Mouse (Mus musculus) hematopoietic stem cell, adult 5-6 weeks (primary cell): ENCODE measurements around the gene Glt1d1. TPM values are rescaled to one million over a fixed set of nuclear protein-coding genes. Genes with fewer than 3 reads are reported as not detected.
"Not testable (repeated sequence)": the region's sequence is repeated elsewhere in the genome, so short reads cannot be mapped to it uniquely, and the experiment has no call there.

Source experiments
- ATAC-seq, 2 experiments: fragments of 125-278 bp in 1 of 2; replicated peaks in 1 of 2; 2 replicates each; pipeline ENCODE4 v1.8.0; 2016 to 2017; ENCODE audit warnings: inconsistent platforms in 2 of 2, mild to moderate bottlenecking in 2 of 2, moderate number of reproducible peaks in 2 of 2, low read depth in 1 of 2, moderate TSS enrichment in 1 of 2; ENCODE audit not compliant: low FRiP score in 2 of 2, poor library complexity in 2 of 2, severe bottlenecking in 2 of 2, insufficient read depth in 1 of 2, low TSS enrichment in 1 of 2
- total RNA-seq: library from RNA; stranded (forward); fragments of 172-1452, 232-1000 nt; gene quantifications from 2 replicates; pipeline ENCODE4 v1.2.3, GENCODE M21; 2017

Glt1d1 gene
- total RNA-seq, 1 experiment from 2014 or later = 0.30 TPM

- ATAC-seq = not testable (repeated sequence)
Measured at GRCm38 (mm10) chr5:127722171-127722570, 90.1 kb downstream of the Glt1d1 start.

GRCm38 (mm10) chr5:127730351-127730750 is 98.3 kb downstream of the Glt1d1 start:
- no peak for ATAC-seq

GRCm38 (mm10) chr5:127741331-127741730 is 109.3 kb downstream of the Glt1d1 start:
- no peak for ATAC-seq

GRCm38 (mm10) chr5:127749540-127749939 is 117.5 kb downstream of the Glt1d1 start:
- ATAC-seq = not testable (repeated sequence)

GRCm38 (mm10) chr5:127751262-127751975 is 119.4 kb downstream of the Glt1d1 start:
- no peak for ATAC-seq

GRCm38 (mm10) chr5:127755594-127755993 is 123.5 kb downstream of the Glt1d1 start:
- ATAC-seq = no peak

GRCm38 (mm10) chr5:127756011-127756410 is 123.9 kb downstream of the Glt1d1 start:
- ATAC-seq = no peak

- ATAC-seq = no peak
Measured at GRCm38 (mm10) chr5:127756671-127757423, 124.8 kb downstream of the Glt1d1 start.

- no peak for ATAC-seq
Measured at GRCm38 (mm10) chr5:127758576-127758975, 126.5 kb downstream of the Glt1d1 start.

Other genes with a start within 250 kb of the Glt1d1 start
- 13.5 and 65.1 TPM in 2 replicates for gene Slc15a4, start 635 bp downstream of the Glt1d1 start, total RNA-seq